7 mouse cellular contexts compared by ENCODE assay signal in the genomic region with DNA sequence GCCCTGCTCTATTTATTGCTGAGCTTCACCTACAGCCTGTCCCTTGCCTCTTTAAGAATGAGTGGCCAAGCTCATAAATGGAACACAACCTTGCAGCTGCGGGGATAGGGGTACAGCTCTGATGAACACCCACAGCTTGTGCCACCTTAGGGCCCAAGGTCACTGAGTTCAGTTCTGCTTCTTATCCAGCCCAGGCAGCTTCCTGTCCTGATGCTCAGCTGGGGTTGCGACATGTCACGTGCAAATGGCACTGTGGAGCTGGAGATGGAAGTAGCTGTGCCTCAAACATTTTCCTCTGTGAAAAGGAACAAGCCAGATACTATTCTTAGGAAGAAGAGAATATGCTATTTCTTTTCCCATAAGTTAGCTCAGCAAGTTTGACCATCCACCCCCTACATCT. TPM values are rescaled to one million over a fixed set of nuclear protein-coding genes. Genes with fewer than 3 reads are reported as not detected.
DNase-seq lines count a peak whose midpoint lies in the region; ATAC-seq and TF ChIP-seq lines count a peak whose summit lies in the region.

No protein-coding gene starts in this region.

- peak; percentile 35 to 40 for DNase-seq in left cerebral cortex, postnatal 14 days (ENCODE audit: low spot score in 2 of 2)
- DNase-seq in left cerebral cortex, postnatal 4 days: no peak
- no peak for DNase-seq in forebrain, postnatal 0 days

- no peak for TF ChIP-seq CTCF in forebrain, postnatal 0 days (IDR thresholded peaks at IDR 0.05; ENCODE audit: low read depth)

- H3K9ac ChIP-seq in forebrain, postnatal 0 days: no peak overlapping the region

- WGBS in forebrain, postnatal 0 days: 94% methylated on average over 3 of the region's 3 CpGs

- no peaks in the 10 kb centered on the region for H3K4me1 ChIP-seq in forebrain, postnatal 0 days (ENCODE audit: insufficient read depth)

- H3K4me2 ChIP-seq in forebrain, postnatal 0 days (ENCODE audit: low read depth): no peak overlapping the region

- peak; percentile 96 for ATAC-seq in granulocyte monocyte progenitor cell, adult 5-6 weeks (replicated peaks; ENCODE audit: poor library complexity, severe bottlenecking)
- ATAC-seq in hematopoietic stem cell, adult 5-6 weeks (replicated peaks in 1 of 2; ENCODE audit: insufficient read depth in 1 of 2, low FRiP score in 2 of 2, low TSS enrichment in 1 of 2, low read depth in 1 of 2, poor library complexity in 2 of 2, severe bottlenecking in 2 of 2): peak; percentile 60 to 74; a peak in 3 of 4 replicates
- ATAC-seq in monocyte, adult 5-6 weeks (replicated peaks; ENCODE audit: insufficient number of reproducible peaks, low FRiP score, low TSS enrichment, poor library complexity, severe bottlenecking): peak; percentile 81
- ATAC-seq in forebrain, postnatal 0 days: no peak
- ATAC-seq in erythroblast, adult 5-6 weeks (replicated peaks; ENCODE audit: low FRiP score, poor library complexity, severe bottlenecking): no peak

- no peaks in the 10 kb centered on the region for H3K27me3 ChIP-seq in forebrain, postnatal 0 days (ENCODE audit: insufficient read depth, low read length)

- no peak overlapping the region for H3K27ac ChIP-seq in forebrain, postnatal 0 days (ENCODE audit: low read depth, low read length)

- H3K4me3 ChIP-seq in forebrain, postnatal 0 days (ENCODE audit: low read depth, low read length): no peak overlapping the region

- intact Hi-C loops in left cerebral cortex, postnatal 14 days (cut with DNase I): loop anchor here (5.0 kb wide), 1 partner anchor 52 kb away; a partner anchor contains a TSS
- intact Hi-C loops in left cerebral cortex, postnatal 4 days (cut with DNase I): no loop called here

- no peaks in the 10 kb centered on the region for H3K36me3 ChIP-seq in forebrain, postnatal 0 days (ENCODE audit: insufficient read depth)

- no peaks in the 10 kb centered on the region for H3K9me3 ChIP-seq in forebrain, postnatal 0 days (ENCODE audit: low read length)

RNA-seq across cellular contexts. Expression of a gene that starts 54.5 kb away (rescaled TPM):
- 10 to 100 TPM; 11.6 TPM for total RNA-seq in left cerebral cortex, postnatal 14 days (2021)
- 1 to 10 TPM; 6.9 to 9.6 TPM for total RNA-seq in left cerebral cortex, postnatal 4 days (2021)
- total RNA-seq in granulocyte monocyte progenitor cell, adult 5-6 weeks (2014; fragmentation: Nextera tagmentation): 27.0 and 33.4 TPM in 2 replicates
- 29.4 and 30.3 TPM in 2 replicates for total RNA-seq in granulocyte monocyte progenitor cell, adult 5-6 weeks (2017)
- 34.2 and 36.0 TPM in 2 replicates for total RNA-seq in hematopoietic stem cell, adult 5-6 weeks (2017)
- 102 to 129 TPM (median 116 TPM) in 3 replicates for total RNA-seq in monocyte, adult 5-6 weeks (2017)
- 3.7 and 7.1 TPM in 2 replicates for total RNA-seq in forebrain, postnatal 0 days (2014; rRNA removed)
- 11.2 and 16.1 TPM in 2 replicates for polyA plus RNA-seq in forebrain, postnatal 0 days (2015; fragmentation: Nextera tagmentation; extraction: Ambion mirVana)
- 13.2 and 23.2 TPM in 2 replicates for total RNA-seq in erythroblast, adult 5-6 weeks (2015; ENCODE audit: low replicate concordance)
- 7.8 and 9.2 TPM in 2 replicates for total RNA-seq in erythroblast, adult 5-6 weeks (2017; ENCODE audit: low replicate concordance)

Comparison
In these comparisons a context has a peak if more than half of its experiments do, and no peak if none do; other contexts are left out.
1. DNase-seq: peak in left cerebral cortex, postnatal 14 days (2 of 2); none in left cerebral cortex, postnatal 4 days (single experiment) and forebrain, postnatal 0 days (single experiment).
2. ATAC-seq: peak in granulocyte monocyte progenitor cell, adult 5-6 weeks (single experiment), hematopoietic stem cell, adult 5-6 weeks (2 of 2) and monocyte, adult 5-6 weeks (single experiment); none in forebrain, postnatal 0 days (single experiment) and erythroblast, adult 5-6 weeks (single experiment).